Comparison of ENCODE assay signal across 21 mouse cellular contexts in the genomic region with DNA sequence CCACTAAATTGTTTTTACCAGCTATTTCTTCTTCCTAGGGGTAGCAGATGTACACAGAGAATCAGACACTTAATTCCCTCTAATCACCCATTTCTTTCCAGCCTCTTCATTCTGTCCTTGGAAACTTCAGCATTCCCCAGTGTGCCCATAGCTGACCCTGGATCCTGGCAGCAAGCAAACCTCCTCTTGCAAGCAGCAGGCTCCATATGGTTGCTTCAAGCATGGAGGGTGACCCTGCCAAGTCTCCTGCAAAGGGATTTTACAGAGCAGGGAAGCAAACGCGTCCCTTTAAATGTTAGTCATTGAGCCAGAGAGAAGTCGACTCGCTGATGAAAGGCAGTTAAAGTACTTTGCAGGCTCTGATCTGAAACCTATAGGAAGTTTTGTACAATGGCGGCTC.
A peak's percentile ranks its signal among the peaks of the same experiment; 100 is the strongest.
DNase-seq lines count a peak whose midpoint lies in the region; ATAC-seq lines count a peak whose summit lies in the region.
"Had no signal": no experiment of that assay in that cellular context is flagged by ENCODE, and none has a peak within 500 bp of the region (broad histone marks: within the 10 kb centered on the region; RNA-seq: fewer than 3 reads in every experiment).

No protein-coding gene starts in this region.

- ATAC-seq in forebrain, embryonic 14.5 days = peak; percentile 42; the same call in 1 of the 2 replicates
- no peak for ATAC-seq in forebrain, embryonic 15.5 days (replicated peaks)
- no peak for ATAC-seq in lung, embryonic 15.5 days (ENCODE audit: borderline replicate concordance, extremely low read depth, low FRiP score, low TSS enrichment)
- ATAC-seq in frontal cortex, adult (ENCODE audit: low TSS enrichment) = no peak

- WGBS in forebrain, embryonic 14.5 days = 71% methylated on average over 5 of the region's 5 CpGs
- WGBS in forebrain, embryonic 15.5 days = 61% methylated on average over 5 of the region's 5 CpGs
- WGBS in lung, embryonic 15.5 days = 68% methylated on average over 5 of the region's 5 CpGs

- no peaks in the 10 kb centered on the region for H3K4me1 ChIP-seq in forebrain, embryonic 14.5 days (ENCODE audit: control insufficient read depth, insufficient read depth, low read length)
- no peaks in the 10 kb centered on the region for H3K4me1 ChIP-seq in forebrain, embryonic 15.5 days
- H3K4me1 ChIP-seq in lung, embryonic 15.5 days = no peaks in the 10 kb centered on the region
- H3K4me1 ChIP-seq: embryonic facial prominence, embryonic 10.5 days; heart, embryonic 13.5 days; limb, embryonic 10.5 days; liver, embryonic 13.5 days; megakaryocyte, embryonic 14.5 days had no signal

- DNase-seq in forebrain, embryonic 14.5 days (ENCODE audit: low spot score) = peak; percentile 29
- no peak for DNase-seq in lung, postnatal 36 days
- peak; percentile 76 for DNase-seq in cerebellum, adult 11-12 months
- peak; percentile 70 for DNase-seq in cerebellum, postnatal 36 days
- no peak for DNase-seq in adrenal gland, adult 18-20 months (ENCODE audit: low spot score in 2 of 2)
- DNase-seq: adrenal gland, postnatal 14 days; heart, postnatal 4 days; kidney, adult 8-10 months; kidney, postnatal 4 days; layer of hippocampus, postnatal 36 days; liver, embryonic 13.5 days; right cerebral cortex, postnatal 25 days; thymus, postnatal 4 days had no signal

- H3K4me3 ChIP-seq in forebrain, embryonic 14.5 days (ENCODE audit: low read depth, low read length) = no peak overlapping the region
- H3K4me3 ChIP-seq in forebrain, embryonic 15.5 days = no peak overlapping the region
- no peak overlapping the region for H3K4me3 ChIP-seq in lung, embryonic 15.5 days
- H3K4me3 ChIP-seq: embryonic facial prominence, embryonic 10.5 days; erythroblast, embryonic 14.5 days; heart, embryonic 13.5 days; limb, embryonic 10.5 days; liver, embryonic 13.5 days; megakaryocyte, embryonic 14.5 days had no signal

- no peaks in the 10 kb centered on the region for H3K36me3 ChIP-seq in forebrain, embryonic 14.5 days (ENCODE audit: control insufficient read depth, insufficient read depth, low read length)
- no peaks in the 10 kb centered on the region for H3K36me3 ChIP-seq in forebrain, embryonic 15.5 days
- no peaks in the 10 kb centered on the region for H3K36me3 ChIP-seq in lung, embryonic 15.5 days
- H3K36me3 ChIP-seq: embryonic facial prominence, embryonic 10.5 days; heart, embryonic 13.5 days; limb, embryonic 10.5 days; liver, embryonic 13.5 days had no signal

- H3K4me2 ChIP-seq in forebrain, embryonic 14.5 days (ENCODE audit: low read length) = no peak overlapping the region
- no peak overlapping the region for H3K4me2 ChIP-seq in forebrain, embryonic 15.5 days (replicated peaks)
- no peak overlapping the region for H3K4me2 ChIP-seq in lung, embryonic 15.5 days
- H3K4me2 ChIP-seq: heart, embryonic 13.5 days; liver, embryonic 13.5 days had no signal

- no peaks in the 10 kb centered on the region for H3K27me3 ChIP-seq in forebrain, embryonic 14.5 days (replicated peaks; ENCODE audit: control insufficient read depth, insufficient read depth, low read length)
- 0 out of 2 replicates have a peak, but pooled peaks cover 6% of the 10 kb centered on the region for H3K27me3 ChIP-seq in forebrain, embryonic 15.5 days
- no peaks in the 10 kb centered on the region for H3K27me3 ChIP-seq in lung, embryonic 15.5 days
- H3K27me3 ChIP-seq: heart, embryonic 13.5 days; liver, embryonic 13.5 days; megakaryocyte, embryonic 14.5 days had no signal

- no peak overlapping the region for H3K27ac ChIP-seq in forebrain, embryonic 14.5 days (ENCODE audit: low read depth, low read length)
- no peak overlapping the region for H3K27ac ChIP-seq in forebrain, embryonic 15.5 days (replicated peaks)
- peak overlapping the region; percentile 24; the same call in 1 of the 2 replicates for H3K27ac ChIP-seq in lung, embryonic 15.5 days
- H3K27ac ChIP-seq: embryonic facial prominence, embryonic 10.5 days; heart, embryonic 13.5 days; limb, embryonic 10.5 days; liver, embryonic 13.5 days had no signal

- H3K9me3 ChIP-seq in forebrain, embryonic 14.5 days (replicated peaks; ENCODE audit: control insufficient read depth, low read length) = no peaks in the 10 kb centered on the region
- H3K9me3 ChIP-seq in forebrain, embryonic 15.5 days = no peaks in the 10 kb centered on the region
- H3K9me3 ChIP-seq in lung, embryonic 15.5 days = no peaks in the 10 kb centered on the region
- H3K9me3 ChIP-seq: embryonic facial prominence, embryonic 10.5 days; heart, embryonic 13.5 days; limb, embryonic 10.5 days; liver, embryonic 13.5 days; megakaryocyte, embryonic 14.5 days had no signal

- H3K9ac ChIP-seq in forebrain, embryonic 14.5 days (ENCODE audit: low read length) = no peak overlapping the region
- no peak overlapping the region for H3K9ac ChIP-seq in forebrain, embryonic 15.5 days (replicated peaks)
- H3K9ac ChIP-seq in lung, embryonic 15.5 days = no peak overlapping the region
- H3K9ac ChIP-seq: heart, embryonic 13.5 days; liver, embryonic 13.5 days had no signal

Comparison
In these comparisons a context has a peak if more than half of its experiments do, and no peak if none do; other contexts are left out.
1. DNase-seq: peak in forebrain, embryonic 14.5 days (single experiment), cerebellum, adult 11-12 months (single experiment) and cerebellum, postnatal 36 days (2 of 2); none in lung, postnatal 36 days (single experiment) and adrenal gland, adult 18-20 months (0 of 2).